Mouse (Mus musculus) adrenal gland, adult 8-10 months (tissue): Measurements from ENCODE around the gene Theg. TPM values are rescaled to one million over a fixed set of nuclear protein-coding genes. Genes with fewer than 3 reads are reported as not detected.

ENCODE experiments used
- DNase-seq: peaks from one replicate; pipeline ENCODE4 v3.0.0; 2022
- total RNA-seq, 4 experiments: library from RNA; stranded (reverse); gene quantifications; 2 replicates each; pipeline ENCODE4 v1.2.4; 2022

The Theg gene
- total RNA-seq, 4 experiments from 2014 or later, result not detected

GRCm38 (mm10) chr10:79554330-79555237, 32.5 kb downstream of the Theg start, which contains the start of gene Mier2:
Mier2 (minus strand) TSS chr10:79555199.
- DNase-seq, result peak; percentile 58

GRCm38 (mm10) chr10:79553691-79554090, 33.4 kb downstream of the Theg start:
- DNase-seq, result no peak

- no peak for DNase-seq
Observed at GRCm38 (mm10) chr10:79553176-79553575, 34.0 kb downstream of the Theg start.

- DNase-seq, result no peak
Observed at GRCm38 (mm10) chr10:79552531-79552930, 34.6 kb downstream of the Theg start.

GRCm38 (mm10) chr10:79550366-79550765, 36.8 kb downstream of the Theg start:
- DNase-seq, result no peak

GRCm38 (mm10) chr10:79548971-79549723, 38.0 kb downstream of the Theg start:
- no peak for DNase-seq

GRCm38 (mm10) chr10:79548546-79548945, 38.6 kb downstream of the Theg start:
- DNase-seq, result no peak

GRCm38 (mm10) chr10:79547148-79547675, 39.9 kb downstream of the Theg start:
- DNase-seq, result no peak

- DNase-seq, result no peak
Observed at GRCm38 (mm10) chr10:79546483-79546882, 40.6 kb downstream of the Theg start.

- no peak for DNase-seq
Observed at GRCm38 (mm10) chr10:79545891-79546290, 41.2 kb downstream of the Theg start.

GRCm38 (mm10) chr10:79544631-79545030, 42.5 kb downstream of the Theg start:
- DNase-seq, result no peak

GRCm38 (mm10) chr10:79543884-79544597, 43.1 kb downstream of the Theg start:
- peak; percentile 60 for DNase-seq

GRCm38 (mm10) chr10:79542171-79542570, 45.0 kb downstream of the Theg start:
- no peak for DNase-seq

GRCm38 (mm10) chr10:79541522-79541921, 45.6 kb downstream of the Theg start:
- DNase-seq, result no peak

GRCm38 (mm10) chr10:79540746-79541145, 46.4 kb downstream of the Theg start:
- no peak for DNase-seq

- DNase-seq, result no peak
Observed at GRCm38 (mm10) chr10:79539701-79540495, 47.2 kb downstream of the Theg start.

GRCm38 (mm10) chr10:79538873-79539272, 48.3 kb downstream of the Theg start:
- no peak for DNase-seq

GRCm38 (mm10) chr10:79538323-79538722, 48.8 kb downstream of the Theg start:
- DNase-seq, result no peak

GRCm38 (mm10) chr10:79537781-79538180, 49.4 kb downstream of the Theg start:
- DNase-seq, result no peak

GRCm38 (mm10) chr10:79537271-79537670, 49.9 kb downstream of the Theg start:
- no peak for DNase-seq

GRCm38 (mm10) chr10:79536461-79537080, 50.6 kb downstream of the Theg start:
- DNase-seq, result no peak
